ENCODE assay signal across 29 mouse cellular contexts in the genomic region with DNA sequence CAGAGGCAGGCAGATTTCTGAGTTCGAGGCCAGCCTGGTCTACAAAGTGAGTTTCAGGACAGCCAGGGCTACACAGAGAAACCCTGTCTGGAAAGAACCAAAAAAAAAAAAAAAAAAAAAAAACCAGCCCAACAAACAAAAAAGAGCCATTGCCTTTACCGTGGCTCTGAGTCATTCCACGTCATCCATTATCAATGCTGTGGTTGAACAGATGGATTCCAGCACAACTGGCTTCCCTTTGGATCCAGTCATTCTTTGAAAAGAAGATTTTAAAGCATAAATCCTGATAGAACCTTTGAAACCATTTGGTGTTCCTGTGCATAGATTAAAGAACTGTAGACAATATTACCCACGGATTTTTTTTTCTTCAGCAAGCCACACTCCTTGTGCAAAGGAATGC. TPM values are rescaled to one million over a fixed set of nuclear protein-coding genes. Genes with fewer than 3 reads are reported as not detected.
DNase-seq lines count a peak whose midpoint lies in the region; ATAC-seq and TF ChIP-seq lines count a peak whose summit lies in the region.
"Had no signal": no experiment of that assay in that cellular context is flagged by ENCODE, and none has a peak within 500 bp of the region (broad histone marks: within the 10 kb centered on the region; RNA-seq: fewer than 3 reads in every experiment).

No protein-coding gene starts in this region.

- no peaks in the 10 kb centered on the region for H3K36me3 ChIP-seq in C2C12 (ENCODE audit: control insufficient read depth, insufficient read depth)
- H3K36me3 ChIP-seq in liver, embryonic 11.5 days (ENCODE audit: control insufficient read depth, insufficient read depth, low read length) = no peaks in the 10 kb centered on the region
- H3K36me3 ChIP-seq in intestine, embryonic 16.5 days (ENCODE audit: control insufficient read depth, insufficient read depth, low read length) = no peaks in the 10 kb centered on the region
- H3K36me3 ChIP-seq: embryonic facial prominence, embryonic 10.5 days; embryonic facial prominence, embryonic 13.5 days; forebrain, embryonic 12.5 days; forebrain, embryonic 15.5 days; G1E; heart, embryonic 10.5 days; heart, embryonic 13.5 days; hindbrain, embryonic 12.5 days; hindbrain, embryonic 15.5 days had no signal

- no peaks in the 10 kb centered on the region for H3K4me1 ChIP-seq in liver, embryonic 11.5 days (replicated peaks; ENCODE audit: control insufficient read depth, insufficient read depth, low read length)
- H3K4me1 ChIP-seq in intestine, embryonic 16.5 days (ENCODE audit: control insufficient read depth, insufficient read depth, low read length) = peaks cover 7% of the 10 kb centered on the region; the same call in 1 of the 2 replicates
- H3K4me1 ChIP-seq: forebrain, embryonic 12.5 days; forebrain, embryonic 15.5 days; heart, embryonic 10.5 days; hindbrain, embryonic 15.5 days had no signal

- no peak overlapping the region for H3K4me3 ChIP-seq in C2C12 (ENCODE audit: insufficient read depth, poor library complexity, severe bottlenecking)
- no peak overlapping the region for H3K4me3 ChIP-seq in liver, embryonic 11.5 days (ENCODE audit: low read depth, low read length)
- H3K4me3 ChIP-seq in intestine, embryonic 16.5 days (ENCODE audit: low read length) = no peak overlapping the region
- H3K4me3 ChIP-seq: embryonic facial prominence, embryonic 10.5 days; embryonic facial prominence, embryonic 13.5 days; forebrain, embryonic 12.5 days; forebrain, embryonic 15.5 days; heart, adult 2 months; heart, embryonic 10.5 days; heart, embryonic 13.5 days; hindbrain, embryonic 12.5 days; hindbrain, embryonic 15.5 days had no signal

- no peak overlapping the region for H3K9ac ChIP-seq in liver, embryonic 11.5 days (ENCODE audit: low read depth, low read length)
- H3K9ac ChIP-seq in intestine, embryonic 16.5 days (ENCODE audit: low read depth, low read length) = no peak overlapping the region
- H3K9ac ChIP-seq: embryonic facial prominence, embryonic 13.5 days; forebrain, embryonic 12.5 days; forebrain, embryonic 15.5 days; heart, embryonic 13.5 days; hindbrain, embryonic 12.5 days; hindbrain, embryonic 15.5 days had no signal

- TF ChIP-seq CTCF in C2C12 (IDR thresholded peaks at IDR 0.05; ENCODE audit: control insufficient read depth, insufficient read depth, insufficient read length) = no peak

- no peaks in the 10 kb centered on the region for H3K27me3 ChIP-seq in C2C12 (ENCODE audit: control insufficient read depth, insufficient read depth, insufficient read length)
- no peaks in the 10 kb centered on the region for H3K27me3 ChIP-seq in liver, embryonic 11.5 days (replicated peaks; ENCODE audit: control insufficient read depth, insufficient read depth, low read length)
- no peaks in the 10 kb centered on the region for H3K27me3 ChIP-seq in intestine, embryonic 16.5 days (replicated peaks; ENCODE audit: control insufficient read depth, insufficient read depth, low read length)
- H3K27me3 ChIP-seq: embryonic facial prominence, embryonic 13.5 days; forebrain, embryonic 12.5 days; forebrain, embryonic 15.5 days; heart, embryonic 13.5 days; hindbrain, embryonic 12.5 days; hindbrain, embryonic 15.5 days had no signal

- no peak overlapping the region for H3K4me2 ChIP-seq in liver, embryonic 11.5 days
- H3K4me2 ChIP-seq in intestine, embryonic 16.5 days (ENCODE audit: low read depth, low read length) = no peak overlapping the region
- H3K4me2 ChIP-seq: embryonic facial prominence, embryonic 13.5 days; forebrain, embryonic 12.5 days; forebrain, embryonic 15.5 days; heart, embryonic 13.5 days; hindbrain, embryonic 12.5 days; hindbrain, embryonic 15.5 days had no signal

- DNase-seq in Muller cell, postnatal 12 days (ENCODE audit: inconsistent ontology term) = peak; percentile 32
- peak; percentile 11 for DNase-seq in fibroblast of lung, adult 2 months (ENCODE audit: low read depth)
- no peak for DNase-seq in liver, embryonic 11.5 days (ENCODE audit: low spot score)
- DNase-seq in cerebellum, adult 18-20 months = no peak
- DNase-seq: adrenal gland, postnatal 10 days; B cell, adult 2 months; cerebellum, adult 11 months; cerebellum, adult 8-10 months; cerebellum, postnatal 10 days; cerebellum, postnatal 36 days; embryo, embryonic 11 days; gastrocnemius, postnatal 10 days; gastrocnemius, postnatal 36 days; heart, adult 2 months; kidney, adult 11 months; kidney, adult 8-10 months had no signal

- no peaks in the 10 kb centered on the region for H3K79me2 ChIP-seq in C2C12 (ENCODE audit: control insufficient read depth, insufficient read depth)

- no peaks in the 10 kb centered on the region for H3K9me3 ChIP-seq in liver, embryonic 11.5 days (ENCODE audit: control insufficient read depth, low read length)
- no peaks in the 10 kb centered on the region for H3K9me3 ChIP-seq in intestine, embryonic 16.5 days (ENCODE audit: control insufficient read depth, low read length)
- H3K9me3 ChIP-seq: embryonic facial prominence, embryonic 10.5 days; embryonic facial prominence, embryonic 13.5 days; forebrain, embryonic 12.5 days; forebrain, embryonic 15.5 days; G1E; heart, embryonic 10.5 days; heart, embryonic 13.5 days; hindbrain, embryonic 12.5 days; hindbrain, embryonic 15.5 days had no signal

- no peak overlapping the region for H3ac ChIP-seq in C2C12 (ENCODE audit: control insufficient read depth, insufficient read length, low read depth)

- no peak overlapping the region for H3K27ac ChIP-seq in liver, embryonic 11.5 days (ENCODE audit: low read depth, low read length)
- no peak overlapping the region for H3K27ac ChIP-seq in intestine, embryonic 16.5 days (ENCODE audit: low read length)
- H3K27ac ChIP-seq: embryonic facial prominence, embryonic 10.5 days; embryonic facial prominence, embryonic 13.5 days; forebrain, embryonic 12.5 days; forebrain, embryonic 15.5 days; heart, adult 2 months; heart, embryonic 10.5 days; heart, embryonic 13.5 days; hindbrain, embryonic 12.5 days; hindbrain, embryonic 15.5 days had no signal

- WGBS in liver, embryonic 11.5 days = 57% methylated on average over 4 of the region's 4 CpGs
- WGBS in intestine, embryonic 16.5 days = 54% methylated on average over 4 of the region's 4 CpGs

- ATAC-seq in liver, embryonic 11.5 days (replicated peaks; ENCODE audit: low FRiP score) = no peak
- ATAC-seq in intestine, embryonic 16.5 days = no peak
- ATAC-seq: activated CD4-positive, CD25-positive, alpha-beta regulatory T cell, adult 4 months; CD4-positive, CD25-positive, alpha-beta regulatory T cell, adult 4 months; forebrain, embryonic 15.5 days had no signal

- no peaks in the 10 kb centered on the region for H3K79me3 ChIP-seq in C2C12 (ENCODE audit: low read depth)

TF ChIP-seq in C2C12, 6 proteins besides CTCF, POLR2A, EP300 and RAD21:
- TF ChIP-seq MYOD1 (IDR thresholded peaks at IDR 0.05; ENCODE audit: control insufficient read depth, insufficient read length, low read depth) (peak; percentile 84), USF1 (IDR thresholded peaks at IDR 0.05; ENCODE audit: low read depth) (no peak), FOSL1 (IDR thresholded peaks at IDR 0.05; ENCODE audit: insufficient read depth, low read length, poor library complexity, severe bottlenecking) (peak; percentile 92), MAX (IDR thresholded peaks at IDR 0.05) (no peak), CEBPB (IDR thresholded peaks at IDR 0.05; ENCODE audit: low read depth) (no peak)

RNA-seq across cellular contexts. Expression of gene Lekr1, which starts 32.4 kb away (rescaled TPM):
- 0.39 TPM for polyA plus RNA-seq in C2C12 (2012; fragmentation: generic; extraction: Trizol)
- 3.7 and 4.8 TPM in 2 replicates for polyA plus RNA-seq in liver, embryonic 11.5 days (2014; fragmentation: Nextera tagmentation; extraction: Ambion mirVana)
- polyA plus RNA-seq in intestine, embryonic 16.5 days (2015; fragmentation: Nextera tagmentation; extraction: Ambion mirVana) = 6.2 and 7.3 TPM in 2 replicates
- polyA plus RNA-seq: G1E had no signal

Comparison
In these comparisons a context has a peak if more than half of its experiments do, and no peak if none do; other contexts are left out.
1. DNase-seq: peak in Muller cell, postnatal 12 days (single experiment) and fibroblast of lung, adult 2 months (single experiment); none in liver, embryonic 11.5 days (single experiment) and cerebellum, adult 18-20 months (0 of 2).